Mouse (Mus musculus) E14TG2a.4 (cell line): Measurements from ENCODE around the gene Ccpg1os.

Experiments used
- CTCF ChIP-seq: conservative IDR thresholded peaks from 2 replicates; pipeline ENCODE4 v1.5.1; 2014; ENCODE audit warnings: low read length
- NANOG ChIP-seq: IDR thresholded peaks from 2 replicates; pipeline ENCODE4 v1.6.1; 2014; ENCODE audit warnings: borderline replicate concordance, low read length, mixed read lengths

DNA sequence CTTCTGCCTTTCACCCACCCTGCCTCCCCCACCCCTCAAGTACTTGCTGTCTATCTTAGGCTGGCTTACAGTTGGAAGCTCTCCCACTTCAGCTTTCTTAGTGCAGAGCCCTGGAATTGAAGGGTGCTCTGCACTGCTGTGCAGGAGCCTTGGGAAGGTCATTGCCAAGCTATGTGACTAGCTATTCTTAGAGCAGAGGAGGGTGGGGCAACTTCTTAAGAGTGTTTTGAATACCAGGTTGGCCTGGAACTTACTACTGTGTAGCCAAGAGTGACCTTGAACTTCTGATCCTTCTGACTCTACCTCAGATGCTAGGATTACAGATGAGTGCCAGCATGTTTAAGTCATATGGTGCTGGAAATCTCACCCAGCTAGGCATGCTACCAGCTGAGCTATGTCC is 11.0 kb upstream of the Ccpg1os start:
- TF ChIP-seq CTCF: no peak
- TF ChIP-seq NANOG: peak; percentile 45; the same call in 1 of the 2 replicates
